ENCODE assay signal across 8 mouse cellular contexts in genomic region chr1:195018089-195018999, GRCm38 (mm10).
DNase-seq lines count a peak whose midpoint lies in the region; ATAC-seq and TF ChIP-seq lines count a peak whose summit lies in the region.
"Had no signal": no experiment of that assay in that cellular context is flagged by ENCODE, and none has a peak within 500 bp of the region (broad histone marks: within the 10 kb centered on the region; RNA-seq: fewer than 3 reads in every experiment).

No protein-coding gene starts in this region.

- no peak overlapping the region for H3K4me3 ChIP-seq in MEL (ENCODE audit: control insufficient read depth in 1 of 2, insufficient read depth in 1 of 2, low read depth in 2 of 2, low read length in 2 of 2)
- H3K4me3 ChIP-seq in hindbrain, embryonic 12.5 days = no peak overlapping the region

- ATAC-seq in hindbrain, embryonic 12.5 days (ENCODE audit: low FRiP score) = peak; percentile 59; the same call in 1 of the 2 replicates

- H3K27ac ChIP-seq in MEL (ENCODE audit: control insufficient read depth, low read depth, low read length) = no peak overlapping the region
- no peak overlapping the region for H3K27ac ChIP-seq in hindbrain, embryonic 12.5 days
- H3K27ac ChIP-seq: macrophage had no signal

- no peaks in the 10 kb centered on the region; a peak in 1 of 4 replicates for H3K4me1 ChIP-seq in MEL (ENCODE audit: control insufficient read depth in 1 of 2, insufficient read depth in 2 of 2, low read length in 2 of 2)
- 0 out of 2 replicates have a peak, but pooled peaks cover 3% of the 10 kb centered on the region for H3K4me1 ChIP-seq in hindbrain, embryonic 12.5 days

- peak; percentile 28 for DNase-seq in 416B (ENCODE audit: low read depth)
- peak; percentile 68 for DNase-seq in MEL (ENCODE audit: low read depth, low spot score)
- peak; percentile 53 to 64 for DNase-seq in cerebellum, postnatal 25 days
- DNase-seq in layer of hippocampus, postnatal 14 days (ENCODE audit: low spot score in 2 of 2) = peak; percentile 80 to 91
- peak; percentile 93 for DNase-seq in lung, postnatal 36 days
- DNase-seq in splenic B cell, adult 2 months (ENCODE audit: low read depth, low spot score) = peak; percentile 39

- no peaks in the 10 kb centered on the region for H3K27me3 ChIP-seq in MEL (ENCODE audit: control insufficient read depth in 1 of 2, insufficient read depth in 2 of 2, low read length in 2 of 2)
- no peaks in the 10 kb centered on the region for H3K27me3 ChIP-seq in hindbrain, embryonic 12.5 days
- H3K27me3 ChIP-seq in splenic B cell, adult 2 months (ENCODE audit: control insufficient read depth, insufficient read depth, low read length, poor library complexity, severe bottlenecking) = no peaks in the 10 kb centered on the region

- no peaks in the 10 kb centered on the region for H3K79me2 ChIP-seq in MEL (ENCODE audit: control insufficient read depth, insufficient read depth, low read length, poor library complexity)

- no peak for TF ChIP-seq RAD21 in MEL (IDR thresholded peaks at IDR 0.05; ENCODE audit: low read depth, low read length)

- no peak for TF ChIP-seq CTCF in MEL (IDR thresholded peaks at IDR 0.05 in 2 of 3, conservative IDR thresholded peaks at IDR 0.05 in 1 of 3; ENCODE audit: control insufficient read depth in 1 of 3, insufficient read depth in 1 of 3, low read depth in 2 of 3, low read length in 3 of 3, poor library complexity in 1 of 3, severe bottlenecking in 1 of 3)

- TF ChIP-seq POLR2A in MEL (IDR thresholded peaks at IDR 0.05; ENCODE audit: control insufficient read depth in 1 of 2, insufficient read depth in 1 of 2, low read depth in 1 of 2, low read length in 2 of 2, poor library complexity in 1 of 2) = no peak

- H3K36me3 ChIP-seq in MEL (ENCODE audit: control insufficient read depth in 1 of 2, insufficient read depth in 2 of 2, low read length in 2 of 2) = peaks cover 0 to 4% of the 10 kb centered on the region in 2 experiments; a peak in 3 of 4 replicates
- no peaks in the 10 kb centered on the region for H3K36me3 ChIP-seq in hindbrain, embryonic 12.5 days
- no peaks in the 10 kb centered on the region for H3K36me3 ChIP-seq in splenic B cell, adult 2 months (ENCODE audit: control insufficient read depth, insufficient read depth, low read length, poor library complexity, severe bottlenecking)

- WGBS in hindbrain, embryonic 12.5 days = 86% methylated on average over 9 of the region's 9 CpGs

- H3K9ac ChIP-seq in MEL (ENCODE audit: control insufficient read depth, low read depth, low read length, poor library complexity, severe bottlenecking) = no peak overlapping the region
- H3K9ac ChIP-seq in hindbrain, embryonic 12.5 days = no peak overlapping the region

- no peak for TF ChIP-seq EP300 in MEL (IDR thresholded peaks at IDR 0.05; ENCODE audit: low read depth in 1 of 2, low read length in 2 of 2)

- no peaks in the 10 kb centered on the region for H3K9me3 ChIP-seq in MEL (replicated peaks; ENCODE audit: insufficient read depth, low read length)
- H3K9me3 ChIP-seq in hindbrain, embryonic 12.5 days (replicated peaks) = no peaks in the 10 kb centered on the region

- no peak overlapping the region for H3K4me2 ChIP-seq in hindbrain, embryonic 12.5 days (replicated peaks)

TF ChIP-seq in MEL, 35 proteins besides CTCF, POLR2A, EP300 and RAD21:
- TF ChIP-seq ZNF384 (IDR thresholded peaks at IDR 0.05; ENCODE audit: low read depth, low read length) = peak; percentile 79
- TF ChIP-seq ZKSCAN1 (IDR thresholded peaks at IDR 0.05; ENCODE audit: low read depth, low read length) = no peak

Comparison
In these comparisons a context has a peak if more than half of its experiments do, and no peak if none do; other contexts are left out.
1. DNase-seq: peak in every context shown above with its lines; median percentile 93 in lung, postnatal 36 days; 86 in layer of hippocampus, postnatal 14 days; 68 in MEL; 58 in cerebellum, postnatal 25 days; 39 in splenic B cell, adult 2 months; 28 in 416B.